Mouse (Mus musculus) neutrophil, adult 5-6 weeks (primary cell): ENCODE measurements around the gene Il10ra. TPM values are rescaled to one million over a fixed set of nuclear protein-coding genes. Genes with fewer than 3 reads are reported as not detected.
A peak's percentile ranks its signal among the peaks of the same experiment; 100 is the strongest.

Source experiments
- ATAC-seq: fragments of 151-379, 151-347 bp; 2 replicates; pipeline ENCODE4 v1.8.0; 2017; ENCODE audit warnings: mild to moderate bottlenecking, moderate TSS enrichment; ENCODE audit not compliant: insufficient number of reproducible peaks, poor library complexity, low FRiP score, severe bottlenecking; ENCODE audit errors: extremely low read depth
- total RNA-seq: library from RNA; stranded (forward); fragments of 200-1000 nt; gene quantifications from 2 replicates; pipeline ENCODE4 v1.2.3, GENCODE M21; 2017

The Il10ra gene
- total RNA-seq: 128 and 129 TPM in 2 replicates

- peak; percentile 71 for ATAC-seq
These were observed at the start of gene Il10ra for GRCm38 (mm10) chr9:45268597-45269325. Gene Il10ra, minus strand, starts transcription at chr9:45269149.

- ATAC-seq: no peak
These were observed 48.7 kb upstream of the Il10ra start for GRCm38 (mm10) chr9:45317635-45318034.

- no peak for ATAC-seq
These were observed 45.0 kb upstream of the Il10ra start for GRCm38 (mm10) chr9:45313913-45314312.

GRCm38 (mm10) chr9:45311858-45312257, 42.9 kb upstream of the Il10ra start:
- no peak for ATAC-seq

- no peak for ATAC-seq
These were observed 39.6 kb upstream of the Il10ra start for GRCm38 (mm10) chr9:45308521-45308920.

DNA sequence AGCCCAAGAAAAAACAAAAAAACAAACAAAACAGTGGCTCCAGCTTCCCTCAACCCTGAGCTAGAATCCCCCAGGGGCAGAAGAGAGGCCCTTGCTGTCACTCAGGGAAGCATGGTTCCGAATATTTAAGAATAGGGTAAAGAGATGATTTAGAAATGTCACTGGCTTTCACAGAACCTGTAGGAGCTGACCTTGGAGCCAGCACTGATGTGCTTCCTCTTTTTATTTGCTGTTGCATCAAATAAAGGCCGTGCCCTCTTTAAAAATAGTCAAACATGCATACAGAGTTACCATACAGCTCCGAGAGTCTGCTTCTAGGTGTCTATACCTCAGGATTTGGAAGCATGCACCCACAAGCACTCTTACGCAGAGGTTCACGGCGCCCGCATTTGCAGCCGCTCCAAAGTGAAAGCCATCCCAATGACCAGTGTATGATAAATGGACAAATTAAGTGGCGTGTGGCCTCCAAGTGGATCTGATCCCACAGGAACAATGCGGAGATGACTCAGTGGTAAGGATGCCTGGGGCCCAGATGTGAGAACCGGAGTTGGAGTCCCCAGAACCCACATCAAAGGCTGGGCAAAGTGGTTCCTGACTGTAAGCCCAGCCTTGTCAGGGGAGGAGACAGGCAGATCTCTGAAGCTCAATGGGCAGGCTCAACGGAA, 37.9 kb upstream of the Il10ra start:
- ATAC-seq: no peak

DNA sequence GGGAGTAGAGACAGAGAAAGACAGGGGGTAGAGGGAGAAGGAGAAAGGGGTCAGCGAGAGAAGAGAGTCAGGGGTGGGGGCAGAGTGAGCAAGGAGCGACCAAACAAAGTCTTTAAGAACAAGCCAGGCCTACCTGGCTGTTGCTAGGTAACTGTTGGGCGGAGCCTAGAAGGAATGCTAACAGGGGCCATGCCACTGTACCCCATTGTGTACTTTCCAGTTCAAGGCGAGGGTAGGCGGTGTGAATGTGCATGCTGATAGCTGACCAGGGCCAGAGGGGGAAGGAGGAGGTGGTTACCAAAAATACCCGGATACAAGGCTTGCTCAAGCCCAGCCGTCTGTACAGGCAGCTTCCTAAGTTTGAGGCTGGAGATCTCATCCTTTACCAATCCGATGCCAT, 32.8 kb upstream of the Il10ra start:
- ATAC-seq: no peak

DNA sequence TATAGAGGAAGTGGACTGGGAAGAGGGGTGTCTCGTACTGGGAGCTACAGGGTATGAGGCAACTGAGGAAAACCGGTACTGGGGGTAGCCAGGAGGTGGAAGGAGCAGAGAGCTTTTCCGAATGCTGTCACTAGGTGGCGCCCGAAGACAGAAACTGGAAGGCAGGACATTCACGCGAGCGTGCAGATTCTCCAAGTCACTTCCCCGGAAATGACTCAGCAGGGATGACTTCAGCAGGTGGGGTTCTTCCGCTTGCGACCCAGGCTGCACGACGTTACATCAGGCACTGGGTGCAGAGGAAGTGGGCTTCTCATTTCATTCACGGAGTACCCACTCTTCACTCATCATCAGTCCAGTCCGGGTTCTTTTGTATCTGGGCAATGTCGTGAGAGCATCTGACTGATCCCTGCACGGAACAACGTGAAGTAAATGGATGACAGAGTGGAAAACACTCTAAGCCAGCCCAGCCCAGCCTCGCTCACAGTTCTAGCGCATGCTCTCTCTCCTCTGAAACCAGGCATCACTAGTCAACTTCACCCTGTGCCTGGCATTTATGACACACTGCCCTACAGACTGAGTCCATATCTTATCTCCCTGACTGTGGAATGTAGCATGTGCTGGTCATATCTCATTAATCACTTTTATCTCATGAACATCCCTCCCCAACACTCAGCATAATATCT, 31.6 kb upstream of the Il10ra start:
- ATAC-seq: peak; percentile 83

DNA sequence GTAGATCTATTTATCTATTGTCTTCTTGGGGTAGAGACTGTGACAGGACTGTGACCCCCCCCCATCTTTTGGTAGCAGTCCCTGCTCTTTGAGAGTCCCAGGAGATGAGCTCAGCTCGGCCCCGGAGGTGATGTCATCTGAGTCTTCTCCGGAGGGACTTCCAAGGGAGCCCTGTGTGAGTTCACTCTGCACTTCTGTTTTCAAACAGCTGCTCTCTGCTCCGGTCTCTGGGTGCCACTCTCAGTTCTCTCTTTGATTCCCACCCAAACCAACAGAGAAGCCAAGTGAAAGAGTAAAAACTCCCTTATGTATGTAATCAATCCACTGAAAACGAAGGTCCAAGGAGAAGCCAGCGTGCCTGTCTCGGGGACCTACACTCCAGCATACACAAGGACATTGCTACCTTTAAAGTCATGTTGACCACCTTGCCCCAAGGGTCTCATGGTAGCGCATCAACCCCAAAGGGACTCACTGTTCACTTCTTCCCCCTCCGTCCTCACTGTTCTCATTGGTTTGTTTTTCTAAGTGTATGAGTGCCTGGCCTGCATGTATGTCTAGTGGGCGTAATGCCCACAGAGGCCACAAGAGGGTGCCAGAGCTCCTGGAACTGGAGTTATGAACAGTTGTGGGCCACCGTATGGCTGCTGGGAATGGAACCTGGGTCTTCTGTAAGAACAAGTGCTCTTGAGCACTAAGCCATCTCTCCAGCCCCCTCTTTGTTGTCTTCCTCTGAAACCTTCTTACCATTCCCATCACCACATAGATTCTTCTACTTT, 30.5 kb upstream of the Il10ra start:
- peak; percentile 46 for ATAC-seq

DNA sequence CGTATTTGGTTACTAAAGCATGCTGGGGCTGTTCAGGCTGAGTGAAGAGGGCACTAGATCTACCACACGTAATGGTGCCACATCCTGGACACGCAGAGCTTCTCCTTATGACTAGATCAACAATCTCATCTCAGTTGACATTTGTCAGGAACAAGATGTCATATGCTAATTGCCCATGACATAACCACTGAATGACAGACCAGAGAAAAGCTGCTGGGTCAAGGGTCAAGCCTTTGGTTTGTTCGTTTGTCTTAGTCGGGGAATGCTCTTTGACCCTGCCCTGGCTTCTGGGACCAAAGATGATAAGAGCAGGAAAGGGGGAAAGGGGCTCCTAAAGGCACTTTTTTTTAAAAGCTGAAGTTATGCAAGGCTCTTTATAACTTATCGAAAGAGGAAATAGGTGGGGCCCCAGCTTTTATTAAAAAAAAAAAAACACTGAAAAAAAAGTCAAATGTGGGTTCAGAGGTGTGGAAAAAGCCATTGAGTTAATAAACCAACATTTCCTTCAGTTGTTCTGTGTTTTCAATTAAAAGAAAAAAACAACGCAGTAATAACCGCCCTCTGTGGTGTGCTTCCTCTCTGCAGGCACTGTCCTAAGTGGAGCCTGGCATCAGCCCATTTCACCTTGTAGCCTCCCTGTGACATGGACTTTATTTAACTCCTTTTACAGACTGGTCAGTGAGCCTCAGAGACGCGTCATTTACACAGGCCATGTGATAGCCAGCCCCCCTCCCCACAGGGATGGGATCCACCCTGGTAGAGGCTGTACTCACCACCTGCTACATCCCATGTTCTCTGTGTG, 25.5 kb upstream of the Il10ra start:
- ATAC-seq: peak; percentile 86

- no peak for ATAC-seq
These were observed 22.7 kb upstream of the Il10ra start for GRCm38 (mm10) chr9:45291481-45292168.

DNA sequence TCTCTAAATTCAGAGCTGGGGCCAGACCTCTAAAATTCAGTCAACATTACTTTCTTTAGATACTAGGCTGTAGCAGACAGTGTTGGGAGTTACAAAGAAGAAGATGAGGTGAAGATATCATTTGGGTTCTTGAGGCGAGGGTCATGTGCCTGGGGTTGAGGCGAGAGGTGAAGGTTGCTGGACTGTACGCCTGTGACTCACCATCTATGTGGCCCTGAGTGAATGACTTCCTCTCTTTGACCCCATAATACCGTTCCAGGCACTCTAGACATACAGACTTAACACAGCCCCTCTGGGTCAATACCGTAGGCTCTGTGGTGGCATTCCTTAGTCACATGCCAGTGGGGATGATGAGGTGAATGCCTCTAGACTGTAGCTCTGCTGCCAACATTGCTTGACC, 13.5 kb upstream of the Il10ra start:
- ATAC-seq: no peak

DNA sequence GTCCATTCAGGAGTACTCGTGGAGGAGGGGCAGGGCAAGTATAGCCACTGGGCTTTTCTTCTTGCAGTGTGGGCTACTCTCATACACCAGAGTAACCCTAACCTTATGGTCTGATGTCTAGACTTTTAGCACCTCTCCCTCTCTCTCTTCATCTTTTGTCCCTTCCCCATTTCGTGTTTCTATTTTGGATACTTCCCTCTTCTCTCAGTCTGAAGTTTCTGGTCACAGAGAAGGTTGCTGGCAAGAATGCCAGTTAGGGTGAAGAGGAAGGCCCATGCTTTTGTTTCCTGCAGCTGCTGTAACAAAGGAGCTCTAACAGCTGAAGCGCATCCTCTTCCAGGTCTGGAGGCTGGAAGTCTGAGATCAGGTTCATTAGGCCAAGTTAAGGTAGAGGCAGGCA, 11.9 kb upstream of the Il10ra start:
- ATAC-seq: no peak; the same call in 1 of the 2 replicates

GRCm38 (mm10) chr9:45280059-45280458, 11.1 kb upstream of the Il10ra start:
- no peak for ATAC-seq

GRCm38 (mm10) chr9:45274635-45275034, 5.7 kb upstream of the Il10ra start:
- ATAC-seq: no peak

- peak; percentile 23; the same call in 1 of the 2 replicates for ATAC-seq
These were observed 5.3 kb upstream of the Il10ra start for GRCm38 (mm10) chr9:45274218-45274617.

- ATAC-seq: peak; percentile 11; the same call in 1 of the 2 replicates
These were observed 3.3 kb upstream of the Il10ra start for GRCm38 (mm10) chr9:45272213-45272612.

GRCm38 (mm10) chr9:45268079-45268478, 870 bp downstream of the Il10ra start:
- 0 out of 2 replicates have a peak, but pooled peaks have one; percentile 20 for ATAC-seq
